Mouse (Mus musculus) hindbrain, embryonic 13.5 days (tissue): Measurements from ENCODE around the gene Noc4l. TPM values are rescaled to one million over a fixed set of nuclear protein-coding genes. Genes with fewer than 3 reads are reported as not detected.

Experiments
- ATAC-seq: fragments of 200-750 bp; cut with Nextera tagmentation; 2 replicates; pipeline ENCODE4 v1.8.0; 2017; ENCODE audit warnings: moderate TSS enrichment; ENCODE audit not compliant: low FRiP score
- H3K27ac ChIP-seq: fragments of 300-500 bp; sonication (generic); 2 replicates; pipeline ENCODE4 v1.5.1; 2015; ENCODE audit warnings: inconsistent platforms, mild to moderate bottlenecking, moderate library complexity
- H3K27me3 ChIP-seq: fragments of 300-500 bp; sonication (generic); 2 replicates; pipeline ENCODE4 v1.6.1; 2015; ENCODE audit warnings: mild to moderate bottlenecking, inconsistent platforms
- H3K36me3 ChIP-seq: fragments of 300-500 bp; sonication (generic); 2 replicates; pipeline ENCODE4 v1.6.1; 2015; ENCODE audit warnings: mild to moderate bottlenecking, inconsistent platforms
- H3K4me1 ChIP-seq: fragments of 300-500 bp; sonication (generic); replicated peaks from 2 replicates; pipeline ENCODE4 v1.6.1; 2015; ENCODE audit warnings: inconsistent platforms
- H3K4me2 ChIP-seq: fragments of 300-500 bp; sonication (generic); 2 replicates; pipeline ENCODE4 v1.6.1; 2015; ENCODE audit warnings: inconsistent platforms, mild to moderate bottlenecking, moderate library complexity
- H3K4me3 ChIP-seq: fragments of 300-500 bp; sonication (generic); 2 replicates; pipeline ENCODE4 v1.5.1; 2015; ENCODE audit warnings: mild to moderate bottlenecking, inconsistent platforms
- H3K9ac ChIP-seq: fragments of 300-500 bp; sonication (generic); 2 replicates; pipeline ENCODE4 v1.6.1; 2015; ENCODE audit warnings: mild to moderate bottlenecking, inconsistent platforms
- H3K9me3 ChIP-seq: fragments of 300-500 bp; sonication (generic); 2 replicates; pipeline ENCODE4 v1.6.1; 2016; ENCODE audit warnings: inconsistent platforms
- WGBS: fragments of 180-500 bp; shearing (Covaris S2); methylation state at CpG from one replicate; pipeline ENCODE4 v1.1.7; 2015; 5-methylcytosine and 5-hydroxymethylcytosine counted together
- polyA plus RNA-seq: library from polyadenylated mRNA; unstranded; fragments of >200 nt; fragmentation: Nextera tagmentation; extraction: Ambion mirVana; gene quantifications from 2 replicates; pipeline ENCODE4 v1.2.1, GENCODE M21; 2015

Noc4l gene
- 41.6 and 41.8 TPM in 2 replicates for polyA plus RNA-seq

DNA sequence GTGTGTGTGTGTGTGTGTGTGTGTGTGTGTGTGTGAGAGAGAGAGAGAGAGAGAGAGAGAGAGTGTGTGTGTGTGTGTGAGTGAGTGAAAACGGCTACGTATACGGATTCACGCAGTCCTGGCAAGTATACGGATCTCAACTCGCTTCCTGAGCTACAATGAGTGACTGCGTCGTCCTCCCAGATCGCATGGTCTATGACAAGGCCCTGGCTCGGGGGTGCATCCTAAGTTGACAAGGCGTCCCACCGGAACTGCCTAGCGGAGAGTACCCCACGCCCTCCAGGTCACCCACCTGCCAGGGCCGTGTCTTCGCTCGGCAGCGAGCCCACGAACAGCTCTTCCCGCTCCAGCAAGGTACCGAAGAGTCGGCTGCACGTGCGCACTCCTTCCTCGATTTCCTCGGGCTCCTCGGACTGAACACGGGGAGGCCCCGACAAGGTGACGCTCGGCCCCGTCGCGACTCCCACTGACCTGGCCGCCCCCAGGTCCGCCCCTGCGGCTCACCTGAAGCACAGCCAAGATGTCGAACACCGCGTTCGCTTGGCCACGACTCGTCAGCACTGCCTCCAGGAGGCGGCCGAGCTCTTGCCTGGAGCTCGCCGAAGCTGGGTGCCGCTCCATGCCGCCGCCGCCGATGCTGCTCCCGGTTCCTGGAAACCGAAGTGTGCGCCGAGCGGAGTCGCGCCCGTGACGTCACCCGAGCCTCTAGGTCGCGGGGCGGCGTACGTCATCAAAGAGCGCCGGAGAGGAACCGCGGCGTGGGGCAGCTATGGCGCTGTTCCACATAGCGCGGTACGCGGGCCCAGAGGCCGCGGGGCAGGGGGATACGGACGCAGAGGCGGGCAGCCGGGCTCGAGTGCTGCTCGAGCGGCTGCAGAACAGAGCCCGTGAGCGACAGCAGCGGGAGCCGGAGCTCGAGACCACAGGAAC lies at the start of gene Noc4l, which contains the start of gene Ddx51:
TSS of gene Noc4l (minus strand) at position 699 of the 930 bp plus-strand sequence.
TSS of gene Ddx51 (plus strand) at position 733 of the 930 bp plus-strand sequence.
- ATAC-seq = peak; percentile 85
- Histone ChIP-seq H3K4me2 (peak within 1 kb of the TSS; percentile 97), H3K9ac (peak within 1 kb of the TSS; percentile 89), H3K36me3 (peaks cover 71% of the 10 kb centered on the region), H3K27ac (peak within 1 kb of the TSS; percentile 23), H3K9me3 (no peaks in the 10 kb centered on the region), H3K27me3 (no peaks in the 10 kb centered on the region), H3K4me1 (peaks cover 26% of the 10 kb centered on the region), H3K4me3 (peak within 1 kb of the TSS; percentile 95)
- 1% methylated on average over 87 of the region's 91 CpGs for WGBS

DNA sequence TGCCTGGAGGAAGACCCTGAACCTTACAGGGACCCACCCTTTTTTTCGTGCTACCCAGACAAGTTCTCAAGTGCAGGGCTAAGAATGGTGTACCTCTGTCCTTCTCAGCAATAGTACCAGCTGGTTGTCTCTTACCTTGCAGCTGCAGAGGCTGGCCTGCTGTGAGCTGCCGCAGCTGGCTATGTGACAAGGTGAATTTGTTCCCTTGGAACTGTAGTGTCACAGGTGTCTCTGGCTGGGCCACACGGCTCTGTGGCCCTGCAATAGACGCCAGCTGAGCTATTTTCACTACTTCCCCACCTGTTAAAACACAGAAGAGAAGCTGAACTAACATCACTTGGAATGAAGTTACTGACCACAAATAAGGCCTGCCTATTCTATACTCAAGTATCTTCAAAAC lies 45.4 kb upstream of the Noc4l start:
- H3K9ac ChIP-seq = no peak overlapping the region
- no peak overlapping the region for H3K27ac ChIP-seq
- no peaks in the 10 kb centered on the region for H3K9me3 ChIP-seq
- no peak overlapping the region for H3K4me3 ChIP-seq
- no peaks in the 10 kb centered on the region for H3K4me1 ChIP-seq
- H3K27me3 ChIP-seq = no peaks in the 10 kb centered on the region
- ATAC-seq = no peak
- H3K36me3 ChIP-seq = peaks cover 95% of the 10 kb centered on the region
- 93% methylated on average over 4 of the region's 4 CpGs for WGBS
- H3K4me2 ChIP-seq = no peak overlapping the region

DNA sequence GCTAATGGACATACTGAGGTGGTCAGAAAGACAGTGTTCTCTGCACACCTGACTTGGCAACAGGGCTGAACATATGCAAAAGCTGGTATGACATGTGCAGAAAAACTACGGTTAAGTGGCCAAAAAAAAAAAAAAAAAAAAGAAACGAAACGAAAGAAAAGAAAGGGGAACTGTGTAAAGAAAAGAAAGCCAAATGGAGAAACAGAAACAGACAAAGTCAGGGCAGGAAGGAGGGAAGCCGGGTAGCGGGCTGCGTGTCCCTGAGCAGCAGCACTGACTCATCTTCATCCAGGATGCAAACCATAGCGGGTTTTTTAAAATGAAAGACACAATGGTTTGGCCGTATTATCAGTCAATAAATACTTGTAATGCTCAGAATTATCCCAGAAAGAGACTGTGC lies 28.8 kb upstream of the Noc4l start:
- 92% methylated on average over 8 of the region's 8 CpGs for WGBS
- peaks cover 95% of the 10 kb centered on the region for H3K36me3 ChIP-seq
- H3K27me3 ChIP-seq = no peaks in the 10 kb centered on the region
- no peak overlapping the region for H3K9ac ChIP-seq
- H3K27ac ChIP-seq = no peak overlapping the region
- no peak for ATAC-seq
- no peaks in the 10 kb centered on the region for H3K9me3 ChIP-seq
- H3K4me3 ChIP-seq = no peak overlapping the region
- H3K4me2 ChIP-seq = no peak overlapping the region
- no peaks in the 10 kb centered on the region for H3K4me1 ChIP-seq

DNA sequence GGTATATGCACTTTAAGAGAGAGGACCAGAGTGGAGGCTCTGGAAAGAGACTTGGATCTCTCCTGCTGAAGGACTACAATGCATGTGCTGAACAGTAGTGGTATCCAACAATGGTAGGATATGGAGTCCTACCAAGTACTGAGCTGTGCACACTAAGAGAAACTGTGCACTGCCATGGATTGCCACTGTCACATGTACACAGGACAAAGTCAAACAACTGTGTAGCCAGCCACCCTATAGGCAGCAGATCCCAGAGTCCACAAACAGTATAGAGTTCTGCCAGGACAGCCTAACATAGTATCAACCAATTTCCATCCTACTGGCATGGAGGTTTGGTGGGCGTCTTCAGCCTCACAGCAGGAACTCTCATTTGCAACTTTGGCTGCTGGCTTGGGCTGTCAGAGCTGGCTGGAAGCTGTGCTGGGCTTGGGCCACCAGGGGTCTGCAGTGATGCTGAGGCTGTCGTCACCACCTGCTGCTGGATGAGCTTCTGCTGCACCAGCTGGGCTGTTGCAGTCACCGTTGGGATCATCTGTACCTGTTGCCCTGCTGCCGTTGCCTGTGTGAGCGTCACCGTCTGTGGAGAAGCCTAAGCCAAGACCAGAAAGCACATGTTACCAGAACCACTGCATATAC lies 12.4 kb upstream of the Noc4l start:
- no peaks in the 10 kb centered on the region for H3K4me1 ChIP-seq
- H3K36me3 ChIP-seq = peaks cover 90% of the 10 kb centered on the region
- no peaks in the 10 kb centered on the region for H3K27me3 ChIP-seq
- WGBS = 58% methylated on average over 6 of the region's 6 CpGs
- ATAC-seq = no peak
- H3K9ac ChIP-seq = no peak overlapping the region
- H3K4me2 ChIP-seq = no peak overlapping the region
- H3K9me3 ChIP-seq = no peaks in the 10 kb centered on the region
- no peak overlapping the region for H3K27ac ChIP-seq
- H3K4me3 ChIP-seq = no peak overlapping the region

DNA sequence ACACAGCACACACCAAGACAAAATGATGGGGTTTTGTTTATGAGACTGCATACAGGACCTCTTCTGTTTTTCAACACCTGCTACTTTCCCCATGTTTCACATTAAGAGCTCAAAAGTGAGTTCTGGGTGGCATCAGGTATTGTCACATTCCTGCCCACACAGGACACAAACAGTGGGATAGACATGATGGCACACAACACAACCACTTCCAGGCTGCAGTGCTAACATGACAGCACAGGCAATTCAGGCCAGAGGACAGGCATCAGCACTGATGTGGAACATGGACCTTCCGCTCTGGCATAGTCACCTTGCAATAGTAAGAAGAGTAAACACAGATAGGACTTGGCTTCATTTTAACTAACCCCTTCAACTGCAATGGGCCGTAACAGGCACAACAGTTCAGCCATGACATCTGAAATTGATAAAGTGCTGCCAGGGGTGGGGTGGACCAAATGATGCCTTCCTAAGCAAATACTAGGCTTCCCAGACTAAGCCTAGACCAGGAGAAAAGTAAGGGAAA lies 11.6 kb upstream of the Noc4l start:
- 97% methylated on average over 2 of the region's 2 CpGs for WGBS
- Histone ChIP-seq H3K4me2 (no peak overlapping the region), H3K27me3 (no peaks in the 10 kb centered on the region), H3K9me3 (no peaks in the 10 kb centered on the region), H3K4me1 (no peaks in the 10 kb centered on the region), H3K4me3 (no peak overlapping the region), H3K27ac (no peak overlapping the region), H3K9ac (no peak overlapping the region), H3K36me3 (peaks cover 90% of the 10 kb centered on the region)
- no peak for ATAC-seq

DNA sequence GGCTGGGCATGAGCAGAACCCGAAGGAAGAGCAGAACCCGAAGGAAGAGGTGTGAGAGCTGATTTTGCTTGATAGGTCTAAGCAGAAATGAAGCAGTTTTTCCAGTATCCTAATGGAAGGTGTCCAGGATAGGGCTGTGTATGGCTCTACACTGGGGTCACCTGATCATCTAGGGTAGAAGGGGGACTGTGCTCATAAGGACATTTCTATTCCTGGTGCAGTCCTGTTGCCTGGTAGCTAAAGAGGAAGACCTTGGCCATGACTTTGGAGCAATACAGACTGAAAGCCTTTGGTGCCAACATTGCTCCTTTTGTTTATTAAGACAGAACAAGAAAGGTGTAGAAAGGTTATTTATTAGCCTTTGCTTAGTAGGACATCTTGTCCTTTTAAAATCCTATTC lies 10.8 kb upstream of the Noc4l start:
- no peak overlapping the region for H3K4me2 ChIP-seq
- no peak overlapping the region for H3K9ac ChIP-seq
- H3K27me3 ChIP-seq = no peaks in the 10 kb centered on the region
- H3K9me3 ChIP-seq = no peaks in the 10 kb centered on the region
- H3K36me3 ChIP-seq = peaks cover 90% of the 10 kb centered on the region
- WGBS = 93% methylated on average over 2 of the region's 2 CpGs
- H3K4me3 ChIP-seq = no peak overlapping the region
- H3K4me1 ChIP-seq = no peaks in the 10 kb centered on the region
- ATAC-seq = no peak
- no peak overlapping the region for H3K27ac ChIP-seq

DNA sequence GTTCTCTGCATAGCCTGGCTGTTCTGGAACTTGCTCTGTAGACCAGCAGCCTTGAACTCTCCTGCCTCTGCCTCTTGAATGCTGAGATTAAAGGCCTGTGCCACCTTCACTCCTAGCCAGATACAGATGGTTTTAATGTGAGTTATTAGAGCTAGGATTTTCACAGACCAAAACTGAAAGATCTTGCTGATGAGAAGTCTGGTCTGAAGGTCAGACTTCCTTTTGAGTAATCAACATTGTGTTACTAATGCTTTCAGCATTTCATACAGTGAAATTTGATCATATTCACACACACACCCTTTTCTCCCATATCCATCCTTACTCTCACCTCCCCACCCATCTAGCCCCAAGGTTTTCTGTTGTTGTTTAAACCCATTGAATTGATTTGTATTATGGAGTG lies 6.5 kb upstream of the Noc4l start:
- H3K4me3 ChIP-seq = no peak overlapping the region
- no peak for ATAC-seq

DNA sequence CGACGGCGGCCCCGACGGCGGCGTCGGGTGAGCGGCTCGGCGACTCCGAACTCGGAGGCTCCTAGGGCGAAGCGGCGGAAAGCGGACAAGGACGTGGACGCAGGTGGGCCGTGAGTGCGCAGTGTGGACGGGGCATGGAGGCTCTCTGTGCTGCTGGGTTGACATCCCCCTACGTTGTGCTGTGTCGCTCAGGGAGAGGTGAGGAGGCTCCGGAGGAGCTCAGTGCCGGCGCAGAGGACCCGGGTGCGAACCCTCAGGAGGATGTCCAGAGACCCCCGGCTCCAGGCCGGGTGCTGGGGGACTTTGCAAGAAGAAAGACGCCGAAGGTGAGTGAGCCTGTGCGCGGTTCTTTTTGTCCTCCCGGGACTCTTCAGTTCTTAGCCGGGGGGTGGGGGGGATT lies 469 bp upstream of the Noc4l start:
- Histone ChIP-seq H3K4me2 (peak overlapping the region; percentile 97), H3K27ac (no peak overlapping the region), H3K4me3 (peak overlapping the region; percentile 95), H3K9ac (peak overlapping the region; percentile 89), H3K4me1 (peaks cover 26% of the 10 kb centered on the region), H3K27me3 (no peaks in the 10 kb centered on the region), H3K36me3 (peaks cover 71% of the 10 kb centered on the region), H3K9me3 (no peaks in the 10 kb centered on the region)
- peak; percentile 69 for ATAC-seq
- 1% methylated on average over 37 of the region's 37 CpGs for whole genome bisulfite sequencing

More for the DNA sequence above, 6.5 kb upstream of the Noc4l start:
- peaks cover 89% of the 10 kb centered on the region for H3K36me3 ChIP-seq
- H3K4me1 ChIP-seq = peaks cover 3% of the 10 kb centered on the region; the same call in 1 of the 2 replicates
- no peak overlapping the region for H3K27ac ChIP-seq
- H3K27me3 ChIP-seq = no peaks in the 10 kb centered on the region
- H3K4me2 ChIP-seq = no peak overlapping the region
- H3K9ac ChIP-seq = no peak overlapping the region
- no peaks in the 10 kb centered on the region for H3K9me3 ChIP-seq

DNA sequence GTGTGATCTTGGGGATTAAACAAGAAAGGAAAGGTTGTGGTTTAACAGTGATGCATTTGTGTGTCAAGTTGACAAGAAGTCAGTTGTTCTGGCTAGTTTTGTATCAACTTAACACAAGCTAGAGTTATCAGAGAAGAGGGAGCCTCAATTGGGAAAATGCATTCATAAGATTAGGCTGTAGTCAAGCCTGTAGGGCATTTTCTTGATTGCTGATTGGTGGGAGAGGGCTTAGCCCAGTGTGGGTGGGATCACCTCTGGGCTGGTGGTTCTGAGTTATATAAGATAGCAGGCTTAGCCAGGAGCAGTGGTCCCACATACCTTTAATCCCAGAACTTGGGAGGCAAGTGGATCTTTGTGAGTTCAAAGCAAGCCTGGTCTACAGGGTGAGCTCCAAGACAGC lies 6.8 kb downstream of the Noc4l start:
- ATAC-seq = no peak
- H3K4me3 ChIP-seq = no peak overlapping the region
- H3K4me2 ChIP-seq = no peak overlapping the region
- no peaks in the 10 kb centered on the region for H3K4me1 ChIP-seq
- no peaks in the 10 kb centered on the region for H3K27me3 ChIP-seq
- peaks cover 59% of the 10 kb centered on the region for H3K36me3 ChIP-seq
- H3K9ac ChIP-seq = no peak overlapping the region
- H3K9me3 ChIP-seq = no peaks in the 10 kb centered on the region
- no peak overlapping the region for H3K27ac ChIP-seq

DNA sequence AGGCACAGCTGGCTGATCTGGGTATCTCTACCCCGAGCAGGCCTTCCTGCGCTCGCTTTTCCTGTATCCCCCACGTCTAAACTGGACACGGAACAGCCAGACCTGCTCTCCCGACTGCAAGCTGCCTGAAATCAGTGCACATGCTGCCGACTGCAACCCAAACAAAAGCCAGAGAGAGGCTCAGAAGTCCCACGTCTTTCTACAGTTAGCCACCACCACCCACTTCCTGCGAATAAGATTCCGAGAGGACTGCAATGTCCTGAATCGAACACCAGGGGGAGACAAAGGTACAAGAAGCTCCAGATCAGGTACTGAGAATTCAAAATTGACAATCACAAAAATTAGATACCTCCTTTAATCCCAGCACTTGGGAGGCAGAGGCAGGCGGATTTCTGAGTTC lies 13.8 kb downstream of the Noc4l start:
- H3K27ac ChIP-seq = no peak overlapping the region
- no peaks in the 10 kb centered on the region for H3K36me3 ChIP-seq
- no peak overlapping the region for H3K9ac ChIP-seq
- 25% methylated on average over 12 of the region's 12 CpGs for WGBS
- no peaks in the 10 kb centered on the region for H3K4me1 ChIP-seq
- H3K4me3 ChIP-seq = no peak overlapping the region
- H3K27me3 ChIP-seq = 0 out of 2 replicates have a peak, but pooled peaks cover 4% of the 10 kb centered on the region
- no peaks in the 10 kb centered on the region for H3K9me3 ChIP-seq
- H3K4me2 ChIP-seq = 0 out of 2 replicates have a peak overlapping the region, but pooled peaks have one; percentile 21
- ATAC-seq = no peak

DNA sequence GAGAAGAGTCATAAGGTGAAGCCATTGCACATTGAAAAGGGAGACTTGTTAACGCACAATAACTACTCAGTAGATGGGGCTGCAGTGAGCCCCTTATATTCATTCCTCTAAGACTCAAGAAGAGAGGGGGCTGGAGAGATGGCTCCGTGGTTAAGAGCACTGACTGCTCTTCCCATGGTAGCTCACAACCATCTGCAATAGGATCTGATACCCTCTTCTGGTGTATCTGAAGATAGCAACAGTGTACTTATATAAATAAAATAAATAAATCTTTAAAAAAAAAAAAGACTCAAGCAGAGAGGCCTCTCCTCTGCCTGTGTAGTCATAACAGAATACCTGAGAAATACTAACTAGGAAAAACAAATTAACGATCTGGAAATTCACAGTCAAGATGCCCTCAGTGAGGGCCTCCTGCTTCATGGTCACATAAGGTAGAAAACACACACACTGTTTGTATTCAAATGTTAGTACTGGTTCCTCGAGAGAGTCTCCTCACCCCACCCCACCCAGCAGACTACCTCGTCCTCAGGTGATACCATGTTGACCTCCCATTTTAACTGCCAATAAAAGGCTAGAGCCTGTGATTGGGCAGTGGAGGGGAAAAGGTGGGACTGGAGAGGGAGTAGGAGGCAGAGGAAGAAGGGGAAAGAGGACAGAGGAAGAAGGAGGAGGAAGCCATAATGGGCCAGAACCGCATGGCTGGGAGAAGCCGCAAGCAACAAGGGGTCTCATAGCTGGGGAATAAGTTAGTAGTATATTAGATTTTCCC lies 14.7 kb downstream of the Noc4l start:
- 85% methylated on average over 7 of the region's 7 CpGs for WGBS
- 0 out of 2 replicates have a peak, but pooled peaks have one; percentile 28 for ATAC-seq
- Histone ChIP-seq H3K27me3 (0 out of 2 replicates have a peak, but pooled peaks cover 4% of the 10 kb centered on the region), H3K4me3 (no peak overlapping the region), H3K9me3 (no peaks in the 10 kb centered on the region), H3K36me3 (no peaks in the 10 kb centered on the region), H3K4me2 (no peak overlapping the region), H3K27ac (no peak overlapping the region), H3K9ac (no peak overlapping the region), H3K4me1 (no peaks in the 10 kb centered on the region)
